Mouse (Mus musculus): Measurements from ENCODE around the gene Rflna.

DNA sequence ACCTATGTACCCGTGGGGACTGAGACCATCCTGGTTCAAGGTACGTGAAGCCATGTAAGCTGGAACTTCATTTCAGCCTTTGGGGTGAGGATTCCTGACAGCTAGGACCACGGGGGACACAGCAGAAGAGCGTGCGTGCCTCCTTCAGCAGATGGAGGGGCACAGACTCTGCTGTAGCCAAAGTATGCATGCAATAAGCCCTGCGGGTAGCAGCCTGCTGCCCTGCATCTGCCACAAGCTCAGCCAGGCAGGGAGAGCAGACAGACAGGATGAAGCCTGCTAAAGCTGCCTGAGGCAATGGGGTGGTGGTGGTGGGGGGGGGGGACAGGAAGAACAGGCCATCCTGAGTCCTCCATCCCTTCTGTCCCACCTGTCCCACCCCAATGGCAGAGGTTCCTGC is 40.4 kb downstream of the Rflna start:
- TF ChIP-seq CTCF (IDR thresholded peaks at IDR 0.05; ENCODE audit: borderline replicate concordance, insufficient read depth, low read depth, low read length) (no peak), POLR2A (IDR thresholded peaks at IDR 0.05; ENCODE audit: borderline replicate concordance, insufficient read depth, low read length) (no peak)
